Mouse (Mus musculus): ENCODE results near the gene Gm10181. TPM values are rescaled to one million over a fixed set of nuclear protein-coding genes. Genes with fewer than 3 reads are reported as not detected.
"Not testable (repeated sequence)": the region's sequence is repeated elsewhere in the genome, so short reads cannot be mapped to it uniquely, and the experiment has no call there.

Gene Gm10181
- polyA plus RNA-seq, 1 experiment from 2014 or later = not detected

DNA sequence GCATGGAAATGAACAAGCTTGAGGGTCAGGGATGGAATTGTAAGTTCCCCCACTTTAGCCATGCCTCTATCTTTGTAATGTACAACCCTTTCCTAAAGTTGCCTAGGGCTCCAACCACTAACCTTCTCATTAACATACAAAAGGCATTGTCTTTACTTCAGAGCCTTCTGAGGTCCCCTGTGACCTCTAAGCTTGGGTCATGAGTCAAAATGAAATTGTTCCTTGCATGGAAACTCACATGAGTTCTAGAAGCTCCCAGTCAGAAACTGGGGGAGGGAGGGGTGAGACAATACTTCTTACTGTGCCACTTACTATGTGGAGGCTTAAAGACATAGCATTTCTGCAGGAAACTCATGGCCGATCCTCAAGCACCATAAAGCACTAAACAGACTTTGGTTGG lies 16.6 kb upstream of the Gm10181 start:
- no peak overlapping the region for H3K4me2 ChIP-seq (ENCODE audit: low read length)
- no peak for ATAC-seq
- no peak overlapping the region for H3K4me3 ChIP-seq (ENCODE audit: low read depth, low read length)
- WGBS = 94% methylated on average over 1 of the region's 1 CpGs
- no peaks in the 10 kb centered on the region for H3K27me3 ChIP-seq (ENCODE audit: control insufficient read depth, insufficient read depth, low read depth, low read length)
- no peaks in the 10 kb centered on the region for H3K4me1 ChIP-seq (ENCODE audit: control insufficient read depth, insufficient read depth, low read length)
- no peak overlapping the region for H3K27ac ChIP-seq (ENCODE audit: low read length)
- H3K9me3 ChIP-seq (replicated peaks; ENCODE audit: control insufficient read depth, low read length, poor library complexity, severe bottlenecking) = no peaks in the 10 kb centered on the region
- H3K9ac ChIP-seq (ENCODE audit: low read depth, low read length) = no peak overlapping the region
- no peaks in the 10 kb centered on the region for H3K36me3 ChIP-seq (ENCODE audit: control insufficient read depth, insufficient read depth, low read length)

GRCm38 (mm10) chr9:25075977-25076376 lies 13.2 kb upstream of the Gm10181 start:
- Histone ChIP-seq H3K27ac (ENCODE audit: low read length) (no peak overlapping the region), H3K9ac (ENCODE audit: low read depth, low read length) (no peak overlapping the region), H3K36me3 (ENCODE audit: control insufficient read depth, insufficient read depth, low read length) (no peaks in the 10 kb centered on the region), H3K4me2 (ENCODE audit: low read length) (no peak overlapping the region), H3K4me3 (ENCODE audit: low read depth, low read length) (no peak overlapping the region), H3K9me3 (replicated peaks; ENCODE audit: control insufficient read depth, low read length, poor library complexity, severe bottlenecking) (no peaks in the 10 kb centered on the region), H3K27me3 (ENCODE audit: control insufficient read depth, insufficient read depth, low read depth, low read length) (no peaks in the 10 kb centered on the region), H3K4me1 (ENCODE audit: control insufficient read depth, insufficient read depth, low read length) (no peaks in the 10 kb centered on the region)
- 71% methylated on average over 3 of the region's 3 CpGs for WGBS
- ATAC-seq = no peak

GRCm38 (mm10) chr9:25076505-25076904 lies 12.7 kb upstream of the Gm10181 start:
- no peak overlapping the region for H3K27ac ChIP-seq (ENCODE audit: low read length)
- H3K9ac ChIP-seq (ENCODE audit: low read depth, low read length) = no peak overlapping the region
- H3K4me3 ChIP-seq (ENCODE audit: low read depth, low read length) = no peak overlapping the region
- no peaks in the 10 kb centered on the region for H3K9me3 ChIP-seq (replicated peaks; ENCODE audit: control insufficient read depth, low read length, poor library complexity, severe bottlenecking)
- no peaks in the 10 kb centered on the region for H3K4me1 ChIP-seq (ENCODE audit: control insufficient read depth, insufficient read depth, low read length)
- no peak for ATAC-seq
- H3K36me3 ChIP-seq (ENCODE audit: control insufficient read depth, insufficient read depth, low read length) = no peaks in the 10 kb centered on the region
- 88% methylated on average over 1 of the region's 1 CpGs for WGBS
- H3K4me2 ChIP-seq (ENCODE audit: low read length) = no peak overlapping the region
- no peaks in the 10 kb centered on the region for H3K27me3 ChIP-seq (ENCODE audit: control insufficient read depth, insufficient read depth, low read depth, low read length)

GRCm38 (mm10) chr9:25090853-25091252 lies 1.6 kb downstream of the Gm10181 start:
- no peak overlapping the region for H3K9ac ChIP-seq (ENCODE audit: low read depth, low read length)
- 59% methylated on average over 1 of the region's 1 CpGs for WGBS
- H3K27ac ChIP-seq (ENCODE audit: low read length) = no peak overlapping the region
- no peak for ATAC-seq
- H3K4me1 ChIP-seq (ENCODE audit: control insufficient read depth, insufficient read depth, low read length) = no peaks in the 10 kb centered on the region
- H3K9me3 ChIP-seq (replicated peaks; ENCODE audit: control insufficient read depth, low read length, poor library complexity, severe bottlenecking) = no peaks in the 10 kb centered on the region
- no peaks in the 10 kb centered on the region for H3K36me3 ChIP-seq (ENCODE audit: control insufficient read depth, insufficient read depth, low read length)
- H3K27me3 ChIP-seq (ENCODE audit: control insufficient read depth, insufficient read depth, low read depth, low read length) = no peaks in the 10 kb centered on the region
- H3K4me3 ChIP-seq (ENCODE audit: low read depth, low read length) = no peak overlapping the region
- H3K4me2 ChIP-seq (ENCODE audit: low read length) = no peak overlapping the region

- WGBS = 95% methylated on average over 1 of the region's 1 CpGs
- Histone ChIP-seq H3K4me2 (ENCODE audit: low read length) (no peak overlapping the region), H3K27ac (ENCODE audit: low read length) (no peak overlapping the region), H3K9ac (ENCODE audit: low read depth, low read length) (no peak overlapping the region), H3K4me3 (ENCODE audit: low read depth, low read length) (no peak overlapping the region), H3K36me3 (ENCODE audit: control insufficient read depth, insufficient read depth, low read length) (peaks cover 25% of the 10 kb centered on the region), H3K27me3 (ENCODE audit: control insufficient read depth, insufficient read depth, low read depth, low read length) (no peaks in the 10 kb centered on the region), H3K4me1 (ENCODE audit: control insufficient read depth, insufficient read depth, low read length) (no peaks in the 10 kb centered on the region), H3K9me3 (replicated peaks; ENCODE audit: control insufficient read depth, low read length, poor library complexity, severe bottlenecking) (peaks cover 3% of the 10 kb centered on the region; the same call in 1 of the 2 replicates)
- no peak for ATAC-seq
Observed at GRCm38 (mm10) chr9:25102881-25103280, 13.7 kb downstream of the Gm10181 start.

DNA sequence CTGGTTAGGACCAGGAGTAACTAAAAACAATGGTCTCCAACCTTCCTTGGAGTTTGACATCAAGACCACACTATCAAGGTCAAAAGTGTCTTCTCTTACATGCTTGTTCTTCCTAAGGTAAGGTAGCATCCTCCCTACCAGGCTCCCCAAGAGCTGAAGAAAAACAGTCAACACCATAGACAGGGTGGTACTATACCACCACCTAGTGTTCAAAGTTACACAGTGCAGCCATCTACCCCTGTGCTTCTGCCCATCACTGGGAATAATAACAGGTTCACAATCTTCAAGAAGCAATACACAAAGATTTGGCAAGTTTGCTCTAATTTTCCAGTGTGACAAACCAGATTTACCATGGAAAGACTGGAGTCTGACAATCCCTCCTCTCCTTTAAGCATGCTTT lies 15.4 kb downstream of the Gm10181 start:
- Histone ChIP-seq H3K4me3 (ENCODE audit: low read depth, low read length) (no peak overlapping the region), H3K27ac (ENCODE audit: low read length) (no peak overlapping the region)
- ATAC-seq = peak; percentile 60; the same call in 1 of the 2 replicates

DNA sequence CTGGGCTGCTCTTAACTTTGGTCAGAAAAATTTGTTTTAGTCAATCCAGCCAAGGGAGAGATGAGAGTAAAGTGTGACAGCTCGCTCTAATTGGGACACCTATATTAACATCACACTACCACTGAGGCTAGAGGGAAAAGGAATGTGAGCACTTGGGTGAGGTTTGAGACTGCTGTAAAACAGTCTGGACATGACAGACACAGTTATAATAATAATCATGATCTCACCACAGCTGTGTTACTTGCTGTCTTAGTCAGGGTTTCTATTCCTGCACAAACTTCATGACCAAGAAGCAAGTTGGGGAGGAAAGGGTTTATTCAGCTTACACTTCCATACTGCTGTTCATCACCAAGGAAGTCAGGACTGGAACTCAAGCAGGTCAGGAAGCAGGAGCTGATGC lies 34.4 kb downstream of the Gm10181 start:
- H3K27ac ChIP-seq (ENCODE audit: low read length); H3K4me3 ChIP-seq (ENCODE audit: low read depth, low read length); H3K4me2 ChIP-seq (ENCODE audit: low read length); H3K27me3 ChIP-seq (ENCODE audit: control insufficient read depth, insufficient read depth, low read depth, low read length); ATAC-seq; H3K9ac ChIP-seq (ENCODE audit: low read depth, low read length); H3K9me3 ChIP-seq (replicated peaks; ENCODE audit: control insufficient read depth, low read length, poor library complexity, severe bottlenecking); H3K4me1 ChIP-seq (ENCODE audit: control insufficient read depth, insufficient read depth, low read length): not testable (repeated sequence)
- peaks cover 14% of the 10 kb centered on the region for H3K36me3 ChIP-seq (ENCODE audit: control insufficient read depth, insufficient read depth, low read length)
- 96% methylated on average over 1 of the region's 1 CpGs for WGBS

More for the DNA sequence above, 15.4 kb downstream of the Gm10181 start:
- H3K9ac ChIP-seq (ENCODE audit: low read depth, low read length) = no peak overlapping the region
- no peaks in the 10 kb centered on the region for H3K4me1 ChIP-seq (ENCODE audit: control insufficient read depth, insufficient read depth, low read length)
- peaks cover 3% of the 10 kb centered on the region; the same call in 1 of the 2 replicates for H3K9me3 ChIP-seq (replicated peaks; ENCODE audit: control insufficient read depth, low read length, poor library complexity, severe bottlenecking)
- no peaks in the 10 kb centered on the region for H3K27me3 ChIP-seq (ENCODE audit: control insufficient read depth, insufficient read depth, low read depth, low read length)
- peaks cover 34% of the 10 kb centered on the region for H3K36me3 ChIP-seq (ENCODE audit: control insufficient read depth, insufficient read depth, low read length)
- H3K4me2 ChIP-seq (ENCODE audit: low read length) = no peak overlapping the region

- Histone ChIP-seq H3K27me3 (ENCODE audit: control insufficient read depth, insufficient read depth, low read depth, low read length) (no peaks in the 10 kb centered on the region), H3K9ac (ENCODE audit: low read depth, low read length) (no peak overlapping the region), H3K36me3 (ENCODE audit: control insufficient read depth, insufficient read depth, low read length) (peaks cover 12% of the 10 kb centered on the region), H3K9me3 (replicated peaks; ENCODE audit: control insufficient read depth, low read length, poor library complexity, severe bottlenecking) (no peaks in the 10 kb centered on the region), H3K4me1 (ENCODE audit: control insufficient read depth, insufficient read depth, low read length) (no peaks in the 10 kb centered on the region), H3K4me2 (ENCODE audit: low read length) (no peak overlapping the region), H3K27ac (ENCODE audit: low read length) (no peak overlapping the region), H3K4me3 (ENCODE audit: low read depth, low read length) (no peak overlapping the region)
- WGBS = 96% methylated on average over 2 of the region's 2 CpGs
- no peak for ATAC-seq
Observed at GRCm38 (mm10) chr9:25124048-25124447, 34.8 kb downstream of the Gm10181 start.

GRCm38 (mm10) chr9:25132253-25132652 lies 43.0 kb downstream of the Gm10181 start:
- H3K36me3 ChIP-seq (ENCODE audit: control insufficient read depth, insufficient read depth, low read length) = peaks cover 4% of the 10 kb centered on the region; the same call in 1 of the 2 replicates
- H3K9me3 ChIP-seq (replicated peaks; ENCODE audit: control insufficient read depth, low read length, poor library complexity, severe bottlenecking) = no peaks in the 10 kb centered on the region
- H3K9ac ChIP-seq (ENCODE audit: low read depth, low read length) = no peak overlapping the region
- no peak for ATAC-seq
- H3K4me2 ChIP-seq (ENCODE audit: low read length) = no peak overlapping the region
- H3K4me3 ChIP-seq (ENCODE audit: low read depth, low read length) = no peak overlapping the region
- no peak overlapping the region for H3K27ac ChIP-seq (ENCODE audit: low read length)
- H3K27me3 ChIP-seq (ENCODE audit: control insufficient read depth, insufficient read depth, low read depth, low read length) = no peaks in the 10 kb centered on the region
- no peaks in the 10 kb centered on the region for H3K4me1 ChIP-seq (ENCODE audit: control insufficient read depth, insufficient read depth, low read length)

GRCm38 (mm10) chr9:25132920-25133319 lies 43.7 kb downstream of the Gm10181 start:
- H3K9ac ChIP-seq (ENCODE audit: low read depth, low read length) = no peak overlapping the region
- H3K27ac ChIP-seq (ENCODE audit: low read length) = no peak overlapping the region
- WGBS = 83% methylated on average over 4 of the region's 4 CpGs
- no peaks in the 10 kb centered on the region for H3K9me3 ChIP-seq (replicated peaks; ENCODE audit: control insufficient read depth, low read length, poor library complexity, severe bottlenecking)
- no peak for ATAC-seq
- H3K36me3 ChIP-seq (ENCODE audit: control insufficient read depth, insufficient read depth, low read length) = peaks cover 4% of the 10 kb centered on the region; the same call in 1 of the 2 replicates
- H3K4me3 ChIP-seq (ENCODE audit: low read depth, low read length) = no peak overlapping the region
- no peaks in the 10 kb centered on the region for H3K27me3 ChIP-seq (ENCODE audit: control insufficient read depth, insufficient read depth, low read depth, low read length)
- H3K4me1 ChIP-seq (ENCODE audit: control insufficient read depth, insufficient read depth, low read length) = no peaks in the 10 kb centered on the region
- H3K4me2 ChIP-seq (ENCODE audit: low read length) = no peak overlapping the region
